Mouse (Mus musculus) lung, adult 2 months (tissue): ENCODE results near the gene Ccdc169. TPM values are rescaled to one million over a fixed set of nuclear protein-coding genes. Genes with fewer than 3 reads are reported as not detected.

Experiments used
- DNase-seq: peaks from one replicate; pipeline ENCODE4 v3.0.0; 2022
- H3K4me1 ChIP-seq: fragments of 200-500 bp; 2 replicates; pipeline ENCODE4 v1.6.1; 2011; ENCODE audit warnings: low read length; ENCODE audit not compliant: control insufficient read depth, insufficient read depth
- H3K4me3 ChIP-seq: fragments of 200-500 bp; replicated peaks from 2 replicates; pipeline ENCODE3; 2011; ENCODE audit warnings: low read depth, mild to moderate bottlenecking, control low read depth, low read length; ENCODE audit errors: extremely low read depth
- CTCF ChIP-seq: fragments of 200-500 bp; IDR thresholded peaks from 2 replicates; pipeline ENCODE4 v1.5.1; 2011; ENCODE audit warnings: mild to moderate bottlenecking, low read length, control low read depth; ENCODE audit not compliant: insufficient read depth
- POLR2A ChIP-seq: fragments of 200-500 bp; IDR thresholded peaks from 2 replicates; pipeline ENCODE4 v1.6.1; 2011; ENCODE audit warnings: low read depth, mild to moderate bottlenecking, control low read depth, low read length, borderline replicate concordance; ENCODE audit errors: extremely low read depth
- WGBS: fragments of 180-500 bp; shearing (Covaris S2); methylation state at CpG from one replicate; pipeline ENCODE4 v1.1.7; 2018; 5-methylcytosine and 5-hydroxymethylcytosine counted together
- polyA plus RNA-seq: library from polyadenylated mRNA; depleted of rRNA; stranded (reverse); fragments of >200 nt; gene quantifications from 2 replicates; pipeline ENCODE4 v1.2.3, GENCODE M21; 2012

Gene Ccdc169
- polyA plus RNA-seq, 1 experiment, result not detected

GRCm38 (mm10) chr3:55098990-55099389 lies 38.1 kb upstream of the Ccdc169 start:
- no peak for DNase-seq
- no peak for TF ChIP-seq POLR2A
- no peak for TF ChIP-seq CTCF
- Histone ChIP-seq H3K4me1 (no peaks in the 10 kb centered on the region), H3K4me3 (no peak overlapping the region)
- WGBS, result 57% methylated on average over 11 of the region's 11 CpGs

DNA sequence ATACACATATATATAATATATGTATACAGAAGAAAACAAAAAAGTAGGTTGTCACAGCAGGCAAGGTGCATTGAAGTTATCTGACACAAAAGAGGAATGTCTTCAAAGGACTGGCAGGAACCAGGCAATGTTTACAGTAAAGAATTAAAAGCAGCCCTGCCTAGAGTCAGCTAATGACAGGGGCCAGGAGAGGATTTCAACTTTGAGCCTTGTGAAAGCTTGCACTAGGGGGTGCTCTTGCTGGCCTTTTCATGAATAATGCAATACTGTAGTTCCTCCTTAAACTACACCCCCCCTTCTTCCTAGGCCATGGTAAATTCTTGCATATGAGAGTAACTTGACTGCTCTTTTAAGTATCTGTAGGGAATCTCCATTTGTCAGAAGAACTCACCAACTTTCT lies 36.0 kb upstream of the Ccdc169 start:
- H3K4me3 ChIP-seq, result no peak overlapping the region
- no peak for TF ChIP-seq POLR2A
- no peak for TF ChIP-seq CTCF
- no peak for DNase-seq
- no peaks in the 10 kb centered on the region for H3K4me1 ChIP-seq

DNA sequence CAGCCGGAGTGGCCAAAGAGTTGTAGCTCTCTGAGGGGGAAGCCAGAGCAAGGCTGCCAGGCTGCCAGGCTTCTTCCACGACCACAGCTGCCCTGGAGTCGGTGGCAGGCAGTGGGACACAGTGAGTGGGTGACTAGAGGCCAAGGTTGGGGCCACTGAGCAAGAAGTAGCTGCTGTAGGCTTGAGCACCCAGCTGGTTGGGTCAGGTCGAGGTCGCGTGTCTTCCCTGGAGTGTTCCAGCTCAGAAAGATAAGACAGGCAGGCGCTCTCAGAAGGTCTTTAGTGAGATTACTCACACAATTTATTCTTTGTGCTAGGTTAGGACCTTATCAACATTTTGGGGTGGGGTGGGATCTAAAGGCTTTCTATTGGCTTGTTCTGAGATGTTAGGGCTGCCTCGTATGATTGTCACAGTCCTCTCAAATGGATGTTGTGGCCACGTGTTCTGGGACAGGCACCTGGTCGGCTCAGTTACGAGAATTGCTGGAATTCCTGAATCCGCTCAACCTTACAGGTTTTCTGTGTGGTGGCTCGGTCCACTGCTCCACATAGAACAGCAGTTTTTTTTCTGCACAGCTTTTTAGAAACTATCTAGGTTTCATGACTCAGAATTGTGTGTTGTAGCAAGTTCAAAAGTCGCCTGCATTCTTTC lies 31.6 kb upstream of the Ccdc169 start:
- DNase-seq, result no peak
- TF ChIP-seq POLR2A, result no peak
- TF ChIP-seq CTCF, result no peak
- WGBS, result 68% methylated on average over 14 of the region's 14 CpGs
- Histone ChIP-seq H3K4me1 (no peaks in the 10 kb centered on the region), H3K4me3 (no peak overlapping the region)

GRCm38 (mm10) chr3:55106051-55106450 lies 31.1 kb upstream of the Ccdc169 start:
- 89% methylated on average over 17 of the region's 17 CpGs for WGBS
- no peak for DNase-seq
- no peaks in the 10 kb centered on the region for H3K4me1 ChIP-seq
- TF ChIP-seq POLR2A (no peak), CTCF (no peak)
- no peak overlapping the region for H3K4me3 ChIP-seq

DNA sequence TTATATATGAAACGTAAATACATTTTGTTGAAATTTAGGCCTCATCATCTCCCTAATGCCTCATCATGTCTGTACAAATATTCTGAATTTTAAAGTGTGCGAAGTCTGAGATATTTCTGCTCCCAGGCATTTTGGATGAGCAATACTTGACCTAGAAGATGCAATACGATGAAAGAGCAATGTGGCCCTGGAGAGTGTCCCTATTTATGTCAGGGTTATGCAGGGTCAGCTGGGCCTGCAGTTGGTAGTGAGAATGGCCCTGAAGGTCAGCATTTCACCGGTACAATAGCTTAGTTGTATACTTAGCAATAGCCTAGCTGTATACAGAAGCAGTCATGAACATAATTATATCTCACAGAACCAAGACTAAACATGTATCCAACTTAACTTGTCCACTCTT lies 28.0 kb upstream of the Ccdc169 start:
- no peak for TF ChIP-seq CTCF
- no peak for TF ChIP-seq POLR2A
- 81% methylated on average over 4 of the region's 4 CpGs for WGBS
- Histone ChIP-seq H3K4me3 (no peak overlapping the region), H3K4me1 (peaks cover 6% of the 10 kb centered on the region; the same call in 1 of the 2 replicates)
- DNase-seq, result no peak

DNA sequence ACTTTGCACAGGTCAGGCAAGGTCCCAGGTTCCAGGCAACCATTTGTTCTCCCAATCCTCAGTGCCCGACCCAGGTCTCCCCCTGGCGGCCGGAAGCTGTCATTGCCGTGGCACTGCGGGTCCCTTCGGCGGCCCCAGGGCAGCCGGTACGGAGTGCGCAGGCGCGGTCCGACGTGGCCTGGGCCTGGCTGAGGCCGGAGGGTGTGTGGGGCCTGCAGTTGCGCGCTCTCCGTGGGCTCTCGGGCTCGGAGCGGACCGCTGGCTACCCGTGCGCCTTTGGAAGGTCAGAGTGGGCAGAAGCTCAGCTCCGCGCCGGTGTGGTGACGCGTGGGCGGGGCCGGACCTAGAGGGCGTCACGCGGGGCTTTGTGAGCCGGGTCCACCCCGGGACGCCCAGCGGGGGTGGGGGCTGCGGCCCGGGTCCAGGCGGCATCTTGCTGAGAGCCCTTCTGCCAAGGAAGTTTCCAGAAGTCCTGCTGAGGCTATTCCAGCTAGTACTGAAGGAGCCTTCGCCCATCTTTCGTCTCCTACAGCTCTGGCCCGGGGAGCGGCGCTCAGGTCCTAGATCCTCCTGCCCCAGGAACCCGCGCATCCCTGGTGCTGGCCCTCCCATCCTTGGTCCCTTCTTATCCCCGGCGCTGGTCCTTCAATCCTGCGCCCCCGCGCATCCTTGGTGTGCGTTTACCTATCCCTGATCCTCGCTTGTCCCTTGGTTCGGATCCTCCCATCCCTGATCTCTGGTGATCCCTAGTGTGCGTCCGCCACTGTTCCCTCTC lies 25.0 kb upstream of the Ccdc169 start, which contains the start of gene Spg20:
TSS of gene Spg20 (plus strand) at position 174 of the 775 bp plus-strand sequence.
- peak; percentile 95 for DNase-seq
- H3K4me3 ChIP-seq, result peak within 1 kb of the TSS; percentile 95
- WGBS, result under 1% methylated on average over 58 of the region's 58 CpGs
- TF ChIP-seq POLR2A (peak; percentile 97), CTCF (peak; percentile 72)
- H3K4me1 ChIP-seq, result peaks cover 6% of the 10 kb centered on the region; the same call in 1 of the 2 replicates

- Histone ChIP-seq H3K4me1 (peaks cover 6% of the 10 kb centered on the region; the same call in 1 of the 2 replicates), H3K4me3 (peak overlapping the region; percentile 95)
- DNase-seq, result no peak
- 15% methylated on average over 16 of the region's 16 CpGs for WGBS
- no peak for TF ChIP-seq POLR2A
- no peak for TF ChIP-seq CTCF
Measured at GRCm38 (mm10) chr3:55112710-55113415, 24.3 kb upstream of the Ccdc169 start.

DNA sequence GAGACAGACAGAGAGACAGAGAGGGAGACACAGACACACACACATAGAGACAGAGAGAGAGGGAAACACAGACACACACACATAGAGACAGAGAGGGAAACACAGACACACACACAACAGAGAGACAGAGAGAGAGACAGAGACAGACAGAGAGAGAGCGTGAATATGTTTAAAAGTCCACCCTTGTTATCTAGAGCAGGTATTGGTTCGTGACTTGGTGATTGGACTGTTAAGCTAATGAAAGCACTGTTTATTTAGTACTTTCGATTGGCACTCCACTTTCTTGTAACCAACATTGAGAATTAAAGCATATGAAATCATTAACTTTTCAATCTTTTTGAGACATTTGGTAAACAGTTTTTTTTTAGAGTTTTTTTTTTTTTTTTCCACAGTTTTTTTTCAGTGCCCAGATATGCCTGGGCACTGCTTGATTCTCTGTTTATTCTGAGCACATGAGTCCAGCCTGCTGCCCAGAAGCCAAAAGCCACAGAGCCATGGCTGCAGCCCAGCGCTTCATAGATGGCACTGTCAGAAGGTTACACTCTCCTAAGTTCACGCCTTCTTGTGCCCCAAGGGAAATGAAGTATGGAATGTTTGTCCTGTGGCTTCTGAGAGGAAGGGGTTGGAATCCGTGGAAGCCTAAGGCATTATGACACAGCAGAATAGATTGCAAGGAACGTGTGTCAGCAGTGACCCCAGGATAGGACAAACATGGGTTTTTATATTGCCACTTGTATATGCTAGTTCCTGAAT lies 22.6 kb upstream of the Ccdc169 start:
- no peak for DNase-seq
- 41% methylated on average over 7 of the region's 7 CpGs for WGBS

DNA sequence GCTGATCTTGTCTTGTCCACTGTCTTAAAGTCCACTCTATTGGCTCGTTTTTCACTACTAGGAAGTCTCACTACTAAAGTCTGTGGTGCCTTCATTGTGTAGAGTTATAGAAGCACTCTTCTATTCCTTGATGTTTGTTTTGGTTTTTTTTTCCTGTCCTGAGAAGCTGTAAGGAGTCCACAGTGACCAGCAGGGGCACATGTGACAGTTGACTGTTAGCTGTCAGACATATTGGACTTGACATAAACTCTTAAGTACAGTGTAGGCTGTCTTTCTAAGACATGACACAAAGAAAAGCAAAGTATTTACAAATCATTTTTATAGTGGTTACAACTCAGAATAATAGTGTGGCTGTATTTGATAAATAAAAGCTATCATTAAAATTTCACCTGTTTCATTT lies 22.1 kb upstream of the Ccdc169 start:
- no peak for TF ChIP-seq CTCF
- TF ChIP-seq POLR2A, result no peak
- Histone ChIP-seq H3K4me3 (no peak overlapping the region), H3K4me1 (peaks cover 6% of the 10 kb centered on the region; the same call in 1 of the 2 replicates)
- 16% methylated on average over 1 of the region's 1 CpGs for whole genome bisulfite sequencing
- no peak for DNase-seq

More for the DNA sequence above, 22.6 kb upstream of the Ccdc169 start:
- no peak for TF ChIP-seq CTCF
- no peak for TF ChIP-seq POLR2A
- H3K4me3 ChIP-seq, result no peak overlapping the region
- H3K4me1 ChIP-seq, result peaks cover 6% of the 10 kb centered on the region; the same call in 1 of the 2 replicates
